Mouse (Mus musculus): ENCODE measurements around the gene Tmeff2.
"Not testable (repeated sequence)": the region's sequence is repeated elsewhere in the genome, so short reads cannot be mapped to it uniquely, and the experiment has no call there.

Tmeff2 gene

GRCm38 (mm10) chr1:50900386-50900785 lies at the start of gene Tmeff2:
Tmeff2 (plus strand) TSS chr1:50900647.
- DNase-seq (ENCODE audit: low spot score in 2 of 2), result not testable (repeated sequence)

GRCm38 (mm10) chr1:50861515-50861914 lies 38.9 kb upstream of the Tmeff2 start:
- no peak for DNase-seq (ENCODE audit: low spot score in 2 of 2)

- no peak for DNase-seq (ENCODE audit: low spot score in 2 of 2)
These were observed 2.8 kb upstream of the Tmeff2 start for GRCm38 (mm10) chr1:50897696-50898095.

- no peak for DNase-seq (ENCODE audit: low spot score in 2 of 2)
These were observed 24.4 kb downstream of the Tmeff2 start for GRCm38 (mm10) chr1:50924838-50925355.

GRCm38 (mm10) chr1:50925356-50925921 lies 25.0 kb downstream of the Tmeff2 start:
- DNase-seq (ENCODE audit: low spot score in 2 of 2), result no peak

- DNase-seq (ENCODE audit: low spot score in 2 of 2), result no peak
These were observed 26.1 kb downstream of the Tmeff2 start for GRCm38 (mm10) chr1:50926374-50927060.

- DNase-seq (ENCODE audit: low spot score in 2 of 2), result peak in 1 of 2 experiments; percentile 1
These were observed 26.7 kb downstream of the Tmeff2 start for GRCm38 (mm10) chr1:50927077-50927611.

- DNase-seq (ENCODE audit: low spot score in 2 of 2), result peak in 1 of 2 experiments; percentile 1
These were observed 27.3 kb downstream of the Tmeff2 start for GRCm38 (mm10) chr1:50927679-50928187.

- no peak for DNase-seq (ENCODE audit: low spot score in 2 of 2)
These were observed 28.3 kb downstream of the Tmeff2 start for GRCm38 (mm10) chr1:50928776-50929175.

- DNase-seq (ENCODE audit: low spot score in 2 of 2), result no peak
These were observed 34.6 kb downstream of the Tmeff2 start for GRCm38 (mm10) chr1:50935076-50935475.

GRCm38 (mm10) chr1:50935484-50935883 lies 35.0 kb downstream of the Tmeff2 start:
- no peak for DNase-seq (ENCODE audit: low spot score in 2 of 2)

- no peak for DNase-seq (ENCODE audit: low spot score in 2 of 2)
These were observed 39.9 kb downstream of the Tmeff2 start for GRCm38 (mm10) chr1:50940131-50941039.

GRCm38 (mm10) chr1:50948575-50948974 lies 48.1 kb downstream of the Tmeff2 start:
- DNase-seq (ENCODE audit: low spot score in 2 of 2), result no peak

- DNase-seq (ENCODE audit: low spot score in 2 of 2), result no peak
These were observed 58.4 kb downstream of the Tmeff2 start for GRCm38 (mm10) chr1:50958844-50959243.

GRCm38 (mm10) chr1:50961954-50962648 lies 61.7 kb downstream of the Tmeff2 start:
- peak in 1 of 2 experiments; percentile 2 for DNase-seq (ENCODE audit: low spot score in 2 of 2)

GRCm38 (mm10) chr1:50962649-50963000 lies 62.2 kb downstream of the Tmeff2 start:
- DNase-seq (ENCODE audit: low spot score in 2 of 2), result no peak

GRCm38 (mm10) chr1:50969685-50970084 lies 69.2 kb downstream of the Tmeff2 start:
- DNase-seq (ENCODE audit: low spot score in 2 of 2), result no peak

- no peak for DNase-seq (ENCODE audit: low spot score in 2 of 2)
These were observed 70.4 kb downstream of the Tmeff2 start for GRCm38 (mm10) chr1:50970853-50971252.

- DNase-seq (ENCODE audit: low spot score in 2 of 2), result no peak
These were observed 72.3 kb downstream of the Tmeff2 start for GRCm38 (mm10) chr1:50972509-50973436.

Data from spleen, postnatal 14 days (tissue).